Mouse (Mus musculus) cortical plate, adult 2 months (tissue): ENCODE data around the gene Kif22.

Experiments
- CTCF ChIP-seq: fragments of 200-500 bp; IDR thresholded peaks from 2 replicates; pipeline ENCODE4 v1.5.1; 2011; ENCODE audit warnings: mild to moderate bottlenecking, control low read depth, low read length; ENCODE audit not compliant: insufficient read depth; ENCODE audit errors: extremely low read depth
- POLR2A ChIP-seq: fragments of 200-500 bp; IDR thresholded peaks from 2 replicates; pipeline ENCODE4 v1.6.1; 2011; ENCODE audit warnings: mild to moderate bottlenecking, low read length, control low read depth; ENCODE audit not compliant: insufficient read depth; ENCODE audit errors: extremely low read depth

DNA sequence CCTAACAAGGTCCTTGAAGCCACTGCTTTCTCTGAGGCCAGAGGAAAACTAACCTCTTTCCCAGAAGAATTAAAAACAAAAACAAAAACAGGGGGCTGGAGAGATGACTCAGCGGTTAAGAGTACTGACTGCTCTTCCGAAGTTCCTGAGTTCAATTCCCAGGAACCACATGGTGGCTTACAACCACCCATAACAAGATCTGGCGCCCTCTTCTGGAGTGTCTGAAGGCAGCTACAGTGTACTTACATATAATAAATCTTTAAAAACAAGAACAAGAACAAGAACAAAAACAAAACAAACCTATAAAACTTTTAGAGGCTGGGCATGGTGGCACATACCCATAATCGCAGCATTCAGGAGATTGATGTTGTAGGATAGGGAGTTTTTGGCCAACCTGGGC lies 45.8 kb downstream of the Kif22 start:
- no peak for TF ChIP-seq CTCF
- no peak for TF ChIP-seq POLR2A
